Mouse (Mus musculus): Measurements from ENCODE around the gene Zfp936. TPM values are rescaled to one million over a fixed set of nuclear protein-coding genes. Genes with fewer than 3 reads are reported as not detected.

The Zfp936 gene
- polyA plus RNA-seq, 1 experiment = not detected

Other genes with a start within 250 kb of the Zfp936 start
- gene Gm2381, start 247.0 kb upstream of the Zfp936 start, polyA plus RNA-seq (2012; rRNA removed) = not detected in 2 replicates
- not detected in 2 replicates for gene Vmn2r63, start 180.4 kb upstream of the Zfp936 start, polyA plus RNA-seq (2012; rRNA removed)
- not detected in 2 replicates for gene Gm9268, start 95.5 kb upstream of the Zfp936 start, polyA plus RNA-seq (2012; rRNA removed)
- 5.6 and 6.7 TPM in 2 replicates for gene Zfp715, start 199.1 kb downstream of the Zfp936 start, polyA plus RNA-seq (2012; rRNA removed)
- gene Siglecf, start 237.1 kb downstream of the Zfp936 start, polyA plus RNA-seq (2012; rRNA removed) = 1.5 and 2.0 TPM in 2 replicates

All from thymus, adult 2 months (tissue).